Mouse (Mus musculus): Measurements from ENCODE around the gene Rcn3.
"Not testable (repeated sequence)": the region's sequence is repeated elsewhere in the genome, so short reads cannot be mapped to it uniquely, and the experiment has no call there.

Gene Rcn3

DNA sequence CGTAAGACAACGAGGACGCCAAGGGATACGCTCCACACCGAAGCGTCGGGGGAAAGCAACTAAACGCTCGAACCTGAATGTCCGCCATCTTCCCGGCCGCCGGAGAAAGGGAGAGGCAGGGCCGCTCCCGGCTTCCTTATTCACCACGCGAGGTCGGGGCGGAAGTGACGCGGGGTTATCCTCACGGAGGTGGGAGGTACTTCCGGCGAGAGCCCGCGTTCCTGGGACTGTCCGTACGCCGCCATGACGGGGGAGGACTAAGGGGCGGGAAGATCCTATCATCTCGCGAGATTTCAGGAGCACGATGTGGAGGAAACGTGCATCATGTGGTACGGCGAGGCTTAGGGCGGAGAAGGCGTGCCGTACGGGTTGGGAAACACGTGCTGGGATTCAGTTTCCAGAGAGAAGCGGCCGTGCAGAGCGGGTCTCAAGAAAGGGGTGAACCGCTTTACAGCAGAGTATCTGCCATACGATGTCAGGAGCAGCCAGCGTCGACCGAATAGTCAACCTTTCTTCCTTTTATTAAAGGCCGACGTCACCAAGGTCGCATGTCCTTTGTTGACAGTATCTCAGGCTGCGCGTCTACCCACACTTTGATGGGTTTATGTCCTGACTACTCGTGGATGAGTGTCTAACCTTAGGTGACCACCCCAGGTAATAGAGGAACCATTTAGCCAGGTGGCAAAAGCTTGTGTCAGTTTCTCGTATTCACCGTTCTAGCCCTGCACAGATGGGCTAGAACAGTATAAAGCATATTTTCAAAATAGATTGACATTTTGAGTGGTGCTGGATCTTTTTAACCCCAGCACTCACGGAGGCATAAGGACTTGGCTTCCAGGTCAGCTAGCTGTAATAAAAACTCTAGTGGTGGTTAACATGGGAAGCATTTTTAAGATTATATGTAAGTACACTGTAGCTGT is 32.5 kb upstream of the Rcn3 start, which contains the start of gene Rps11:
TSS of gene Rps11 (minus strand) at position 216 of the 920 bp plus-strand sequence.
- DNase-seq (ENCODE audit: low read depth), result peak; percentile 99

DNA sequence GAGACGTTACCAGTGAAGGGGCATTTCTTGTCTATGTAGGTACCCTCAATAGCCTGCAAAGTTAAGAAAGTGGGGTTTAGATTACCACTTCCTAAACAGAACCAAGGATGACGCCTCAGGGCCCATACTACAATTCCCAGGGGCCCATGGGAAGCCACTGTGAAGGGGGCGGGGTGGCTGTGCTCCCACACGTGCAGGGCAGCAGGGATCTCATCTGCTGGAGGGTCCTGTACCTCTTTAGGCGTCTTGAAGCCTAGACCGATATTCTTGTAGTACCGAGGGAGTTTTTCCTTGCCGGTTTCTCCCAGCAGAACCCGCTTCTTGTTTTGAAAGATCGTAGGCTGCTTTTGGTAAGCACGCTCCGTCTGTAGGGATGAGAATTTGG is 31.2 kb upstream of the Rcn3 start:
- peak; percentile 63 for DNase-seq (ENCODE audit: low read depth)

DNA sequence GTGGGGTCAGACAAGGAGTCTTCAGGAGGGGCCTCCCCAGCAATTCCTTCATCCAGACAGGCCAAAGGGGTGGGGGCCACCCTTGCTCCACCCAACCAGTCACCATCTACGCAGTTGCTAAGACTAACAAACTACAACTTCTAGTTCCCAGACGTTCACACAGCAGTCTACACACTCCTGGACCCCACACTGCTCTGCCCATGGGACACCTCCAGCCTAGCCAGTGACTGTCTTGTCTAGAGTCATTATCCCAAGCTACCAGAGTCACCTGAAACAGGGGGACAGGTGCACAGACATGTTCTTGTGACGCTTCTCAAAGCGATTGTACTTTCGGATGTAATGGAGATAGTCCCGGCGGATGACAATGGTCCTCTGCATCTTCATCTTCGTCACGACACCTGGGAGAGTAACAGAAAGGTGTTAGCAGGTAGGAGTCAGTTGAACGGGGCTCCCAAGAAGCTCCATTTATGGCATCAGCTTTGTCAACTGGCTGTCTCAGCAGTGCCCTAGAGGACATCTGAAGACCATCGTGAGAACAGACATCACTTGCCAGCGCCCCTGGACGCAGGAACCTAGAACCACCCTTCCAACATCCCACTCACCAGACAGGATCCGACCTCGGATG is 30.7 kb upstream of the Rcn3 start:
- peak; percentile 47 for DNase-seq (ENCODE audit: low read depth)

DNA sequence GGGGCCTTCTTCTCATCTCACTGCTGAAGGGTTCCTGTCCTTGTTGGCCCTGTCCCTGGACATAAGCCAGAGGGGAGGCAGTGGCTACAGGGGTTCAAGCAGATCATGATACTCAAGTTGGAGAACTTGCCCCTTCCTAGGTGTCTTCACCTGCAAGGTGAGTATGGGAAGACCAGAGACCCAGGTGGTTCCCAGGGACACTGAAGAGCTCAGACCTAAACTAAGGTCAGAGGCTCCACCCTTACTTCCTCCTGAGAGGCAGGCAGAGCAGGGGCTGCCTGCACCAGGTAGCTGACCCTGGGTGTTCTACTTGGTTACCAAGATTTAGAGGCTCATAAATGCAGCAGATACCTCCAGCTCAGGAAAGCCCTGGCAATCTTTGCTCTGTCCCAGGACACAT is 29.9 kb upstream of the Rcn3 start:
- no peak for DNase-seq (ENCODE audit: low read depth)

DNA sequence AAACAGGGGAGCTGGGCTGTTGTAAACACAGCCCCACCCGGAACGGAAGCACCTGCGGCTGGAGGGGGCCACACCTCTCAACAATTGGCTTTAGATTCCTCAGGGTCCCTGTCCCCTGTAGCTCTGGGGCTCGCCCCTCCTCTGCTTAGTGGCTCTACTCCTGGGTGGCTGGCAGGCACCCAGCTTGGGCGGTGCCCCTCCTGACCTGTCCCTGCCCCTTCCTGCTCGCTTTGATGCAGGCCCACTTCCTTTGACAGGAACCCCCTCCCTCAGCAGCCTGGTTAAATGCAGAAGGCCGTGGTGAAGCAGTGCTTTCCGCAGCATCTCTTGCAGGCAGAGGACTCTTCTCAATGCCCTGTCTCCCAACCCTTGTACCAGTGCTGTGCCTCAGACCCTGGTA is 29.4 kb upstream of the Rcn3 start:
- DNase-seq (ENCODE audit: low read depth), result peak; percentile 90

DNA sequence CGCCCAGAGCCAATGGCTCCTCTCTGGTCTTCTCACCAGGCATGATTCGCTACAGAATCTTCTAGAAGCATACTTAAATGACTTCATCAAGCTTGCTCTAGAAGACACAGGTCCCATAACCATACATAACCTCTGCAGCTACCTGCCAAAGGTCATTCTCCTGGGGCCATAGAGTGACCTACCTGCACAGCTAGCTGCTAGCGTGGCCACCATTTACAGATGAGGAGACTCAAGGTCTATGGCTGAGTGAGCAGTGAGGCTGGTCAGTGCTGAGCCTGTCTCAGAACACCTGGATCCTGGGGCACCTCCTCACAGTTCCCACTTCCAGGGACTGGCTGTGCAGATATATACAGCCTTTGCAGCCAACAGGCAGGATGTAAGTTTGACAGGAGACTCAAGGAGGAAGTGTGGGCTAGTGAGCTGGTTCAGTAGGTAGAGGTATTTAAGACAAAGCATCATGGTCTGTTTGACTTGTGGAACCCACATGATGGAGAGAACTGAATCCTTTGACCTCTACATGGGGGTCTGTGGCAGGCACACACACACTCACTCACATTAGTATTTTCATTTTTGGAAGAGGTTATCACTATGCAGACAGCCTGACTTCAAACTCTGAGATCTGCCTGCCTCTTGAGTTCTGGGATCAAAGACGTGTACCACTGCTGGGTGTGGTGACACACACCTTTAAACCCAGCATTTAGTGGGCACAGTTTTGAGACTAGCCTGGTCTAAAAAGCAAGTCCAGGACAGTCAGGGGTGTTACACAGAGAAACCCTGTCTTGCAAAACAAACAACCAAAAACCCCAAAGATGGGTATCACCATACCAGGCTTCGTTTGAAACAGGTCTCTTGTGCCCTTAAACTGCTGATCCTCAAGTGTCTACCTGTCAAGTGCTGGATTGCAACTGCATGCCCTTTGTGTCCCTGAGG is 28.0 kb upstream of the Rcn3 start:
- DNase-seq (ENCODE audit: low read depth), result peak; percentile 58

DNA sequence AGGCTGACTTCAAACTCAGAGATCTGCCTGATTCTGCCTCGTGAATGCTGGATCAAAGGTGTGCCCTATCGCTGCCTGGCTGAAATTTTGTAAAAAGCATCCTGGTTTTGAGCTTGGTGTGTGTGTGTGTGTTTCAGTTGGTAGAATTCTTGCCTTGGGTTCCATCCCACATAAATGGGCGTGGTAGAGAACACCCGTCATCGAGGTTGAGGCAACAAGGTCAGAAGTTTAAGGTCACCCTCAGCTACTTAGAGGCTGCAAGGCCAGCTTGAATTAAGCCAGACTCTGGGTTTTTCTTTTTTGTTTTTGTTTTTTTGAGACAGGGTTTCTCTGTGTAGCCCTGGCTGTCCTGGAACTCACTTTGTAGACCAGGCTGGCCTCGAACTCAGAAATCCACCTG is 26.3 kb upstream of the Rcn3 start:
- DNase-seq (ENCODE audit: low read depth), result no peak

DNA sequence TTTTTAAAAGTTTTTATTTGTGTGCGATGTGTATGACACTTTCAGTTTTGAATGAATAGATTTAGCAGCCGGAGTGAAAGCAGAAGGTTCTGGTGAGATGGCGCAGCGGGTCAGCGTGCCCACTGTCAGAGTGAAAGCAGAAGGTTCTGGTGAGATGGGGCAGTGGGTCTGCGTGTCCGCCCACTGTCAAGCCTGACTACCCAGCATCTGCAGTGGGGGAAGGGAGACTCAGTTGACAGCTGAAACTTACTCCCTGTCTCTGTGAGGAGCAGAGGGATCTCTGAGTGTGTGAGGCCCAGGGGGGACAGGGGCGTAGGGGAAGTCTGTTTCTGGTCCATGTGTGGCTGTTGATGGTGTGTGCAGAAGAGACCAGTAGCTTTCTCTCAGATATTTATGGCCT is 25.5 kb upstream of the Rcn3 start:
- no peak for DNase-seq (ENCODE audit: low read depth)

DNA sequence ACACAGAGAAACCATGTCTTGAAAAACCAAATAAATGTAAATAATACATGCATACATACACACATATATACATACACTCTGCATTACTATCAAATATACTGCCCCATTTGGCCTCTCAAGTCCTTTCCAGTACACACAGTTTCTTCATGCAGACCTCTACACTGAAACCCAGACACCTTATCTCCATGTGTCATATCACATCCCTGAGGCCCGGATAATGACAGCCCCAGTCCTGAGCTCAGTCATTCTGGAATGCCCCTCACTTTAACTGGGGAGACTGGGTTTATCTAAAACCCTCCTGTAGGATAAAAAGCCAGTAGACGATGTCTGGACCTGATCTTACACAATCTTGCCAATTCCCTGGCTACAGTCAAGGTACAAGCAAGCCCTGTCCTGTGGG is 21.5 kb upstream of the Rcn3 start:
- no peak for DNase-seq (ENCODE audit: low read depth)

DNA sequence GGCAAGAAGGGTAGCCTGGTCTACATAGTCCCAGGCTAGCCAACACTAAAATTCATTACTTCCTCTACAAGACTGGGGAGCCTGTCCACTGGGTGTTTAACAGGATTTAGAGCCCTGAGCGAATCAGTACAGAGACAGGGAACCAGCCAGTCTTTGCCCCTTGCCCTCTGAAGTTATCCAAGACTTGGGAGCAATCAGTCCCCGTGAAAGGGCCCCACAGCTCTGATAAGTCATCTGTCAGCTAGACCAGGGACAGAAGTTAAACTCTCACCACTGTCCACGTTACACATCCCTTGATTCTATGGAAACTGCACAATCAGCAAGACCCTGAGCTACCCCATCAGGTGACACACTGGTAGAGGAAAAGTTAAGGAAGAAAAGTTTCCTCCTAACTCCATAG is 20.5 kb upstream of the Rcn3 start:
- DNase-seq (ENCODE audit: low read depth), result no peak

DNA sequence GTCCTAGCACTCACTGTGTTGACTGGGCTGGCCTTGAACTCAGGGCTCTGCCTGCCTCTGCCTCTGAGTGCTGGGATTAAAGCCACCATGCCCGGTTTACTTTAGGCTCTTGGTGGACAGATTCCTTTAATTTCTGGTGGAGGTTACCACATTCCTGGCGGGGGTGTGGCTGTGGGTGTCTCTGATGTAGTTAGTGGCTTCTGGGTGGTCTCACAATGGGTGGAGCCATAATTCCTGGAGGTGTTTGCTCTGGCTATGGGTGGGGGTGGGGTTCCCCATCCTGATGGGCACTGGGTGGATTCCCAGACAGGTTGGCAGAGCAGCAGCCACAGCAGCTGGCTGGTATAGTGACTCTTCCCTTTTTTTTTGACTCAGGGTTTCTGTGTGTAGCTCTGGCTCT is 19.9 kb upstream of the Rcn3 start:
- DNase-seq (ENCODE audit: low read depth), result no peak

DNA sequence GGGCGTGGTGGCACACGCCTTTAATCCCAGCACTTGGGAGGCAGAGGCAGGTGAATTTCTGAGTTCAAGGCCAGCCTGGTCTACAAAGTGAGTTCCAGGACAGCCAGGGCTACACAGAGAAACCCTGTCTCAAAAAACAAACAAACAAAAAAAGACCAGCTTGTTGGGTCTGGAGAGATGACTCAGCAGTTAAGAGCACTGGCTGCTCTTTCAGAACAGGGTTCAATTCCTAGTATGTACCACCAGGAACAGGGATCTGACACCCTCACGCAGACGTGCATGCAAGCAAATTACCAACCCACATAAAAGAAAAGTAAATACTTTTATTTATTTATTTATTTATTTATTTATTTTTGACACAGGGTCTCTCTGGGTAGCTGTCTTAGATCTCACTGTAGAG is 18.1 kb upstream of the Rcn3 start:
- DNase-seq (ENCODE audit: low read depth), result not testable (repeated sequence)

DNA sequence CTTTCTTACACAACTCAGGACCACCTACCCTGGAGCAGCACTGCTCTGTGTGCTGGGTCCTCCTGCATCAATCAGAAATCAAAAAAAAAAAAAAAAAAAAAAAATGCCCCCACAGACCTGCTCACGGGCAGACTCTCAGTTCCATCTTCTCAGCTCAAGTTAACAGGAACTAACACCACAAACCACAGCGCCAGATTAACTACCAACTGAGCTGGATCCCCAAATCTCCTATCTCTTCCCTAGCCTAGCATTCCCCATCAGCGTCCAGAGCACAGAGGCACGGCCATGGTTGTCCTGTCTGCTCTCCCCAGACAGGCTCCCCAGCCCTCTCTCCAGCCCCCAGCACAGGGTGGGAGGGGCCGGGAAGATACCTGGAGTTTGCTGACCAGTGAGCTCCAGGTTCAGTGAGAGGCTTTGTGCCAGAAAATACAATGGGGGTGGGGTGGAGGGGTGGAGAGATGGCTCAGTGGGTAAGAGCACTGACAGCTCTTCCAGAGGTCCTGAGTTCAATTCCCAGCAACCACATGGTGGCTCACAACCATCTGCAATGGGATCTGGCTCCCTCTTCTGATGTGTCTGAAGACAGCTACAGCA is 15.1 kb upstream of the Rcn3 start:
- no peak for DNase-seq (ENCODE audit: low read depth)

DNA sequence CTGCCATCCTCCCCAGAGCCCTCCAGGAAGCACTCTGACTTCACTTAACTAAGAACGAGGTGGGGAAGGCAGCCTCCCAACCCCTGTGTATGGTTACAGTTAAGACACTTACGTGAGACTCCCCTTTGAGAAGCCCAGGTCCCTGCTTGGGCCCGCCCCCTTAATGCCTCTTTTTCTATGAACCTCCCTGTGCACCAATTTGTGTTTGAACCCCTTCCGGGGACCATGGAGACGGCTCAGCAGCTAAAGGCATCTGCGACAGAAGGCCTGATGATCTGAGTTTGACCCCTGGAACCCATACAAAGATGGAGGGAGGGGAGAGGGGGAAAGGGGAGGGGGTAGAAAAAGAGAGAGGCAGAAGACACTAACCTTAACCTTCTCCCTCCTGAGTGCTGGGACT is 14.4 kb upstream of the Rcn3 start:
- DNase-seq (ENCODE audit: low read depth), result no peak

DNA sequence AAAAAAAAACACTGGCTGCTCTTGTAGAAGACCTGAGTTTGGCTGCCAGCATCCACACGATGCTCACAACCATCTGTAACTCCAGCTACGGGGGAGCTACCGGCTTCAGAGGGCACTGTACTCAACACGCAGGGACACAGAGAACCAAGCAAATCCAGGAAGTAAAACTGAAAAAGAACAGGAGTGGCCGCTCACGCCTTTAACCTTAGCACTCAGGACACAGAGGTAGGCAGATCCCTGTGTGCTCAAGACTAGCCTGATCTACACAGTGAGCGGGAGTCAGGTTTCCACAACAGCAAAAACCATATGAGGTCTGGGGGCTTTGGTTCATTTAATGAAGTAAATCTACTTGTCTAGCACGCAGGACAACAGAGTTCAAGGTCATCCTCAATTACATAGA is 13.5 kb upstream of the Rcn3 start:
- no peak for DNase-seq (ENCODE audit: low read depth)

DNA sequence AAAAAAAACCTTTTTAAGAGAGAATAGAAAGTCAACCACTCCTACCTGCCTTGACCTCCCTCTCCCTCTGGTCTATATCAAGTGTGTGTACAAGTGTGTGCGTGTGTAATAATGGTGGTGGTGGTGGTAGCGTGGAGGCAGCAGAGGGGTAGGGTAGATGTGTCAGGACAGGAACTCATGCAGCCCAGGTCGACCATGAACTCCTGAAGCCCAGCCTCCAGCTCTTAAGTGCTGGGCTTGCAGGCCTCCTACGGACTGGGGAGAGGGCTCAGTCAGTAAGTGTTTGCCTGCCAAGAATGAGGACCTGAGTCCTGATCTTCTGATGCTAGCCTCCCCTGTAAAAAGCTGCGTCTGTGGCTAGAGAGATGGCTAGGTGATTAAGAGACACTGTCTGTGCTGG is 12.9 kb upstream of the Rcn3 start:
- DNase-seq (ENCODE audit: low read depth), result no peak

DNA sequence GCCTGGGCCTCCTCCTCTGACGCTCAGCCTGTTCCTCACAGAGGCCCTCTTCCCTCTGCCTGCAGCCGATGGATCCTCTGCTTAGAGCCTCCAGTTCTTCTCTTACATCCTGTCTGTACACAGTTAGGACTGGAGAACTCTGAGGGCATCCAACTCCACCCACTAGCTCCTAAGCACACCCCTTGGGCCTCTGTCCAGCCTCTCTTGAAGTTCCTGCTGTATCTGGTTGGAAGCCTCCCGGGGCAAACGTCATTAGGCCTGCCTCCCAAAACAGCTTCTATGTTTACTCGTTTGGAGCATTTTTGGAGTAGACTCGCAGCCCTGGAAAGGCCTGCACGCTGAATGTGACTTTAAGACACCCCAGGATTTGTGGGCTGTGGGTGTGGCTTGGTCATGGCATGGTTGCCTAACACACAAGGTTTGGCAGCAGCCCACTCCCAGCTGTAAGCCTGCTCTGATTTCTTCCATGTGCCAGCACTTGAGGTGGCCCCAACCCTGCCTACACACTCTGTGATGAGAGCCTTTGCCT is 11.7 kb upstream of the Rcn3 start, which contains the start of gene Fcgrt:
TSS of gene Fcgrt (minus strand) at position 200 of the 529 bp plus-strand sequence.
- DNase-seq (ENCODE audit: low read depth), result no peak

DNA sequence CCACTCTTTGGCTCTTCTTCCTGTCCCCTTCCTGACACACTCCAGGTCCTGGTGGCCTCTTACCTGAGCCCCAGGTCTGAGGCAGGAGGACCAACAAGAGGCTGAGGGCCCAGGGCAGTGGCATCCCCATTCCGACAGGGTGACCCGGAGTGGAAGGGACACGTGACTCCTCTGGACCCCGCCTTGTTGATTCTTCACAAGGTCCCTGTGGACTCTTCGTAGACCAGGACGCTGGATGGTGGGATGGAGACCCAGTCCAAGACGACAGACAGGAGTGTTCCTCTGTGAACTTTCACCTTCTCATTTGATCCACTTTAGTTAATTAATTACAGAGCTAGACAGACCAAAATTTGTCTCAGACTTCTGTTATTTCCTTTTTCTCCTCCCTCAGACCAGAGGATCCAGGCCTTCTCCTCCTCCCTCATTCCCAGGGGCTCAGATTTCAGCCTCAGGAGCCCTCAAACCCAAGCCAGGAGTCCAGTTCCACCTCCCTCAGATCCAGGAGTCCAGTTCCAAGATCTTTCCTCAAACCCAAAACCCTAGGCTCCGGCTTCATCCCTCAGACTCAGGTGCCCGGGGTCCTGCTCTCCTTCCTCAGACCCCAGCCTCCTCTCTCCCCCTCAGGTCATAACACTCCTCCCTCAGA is 11.0 kb upstream of the Rcn3 start:
- no peak for DNase-seq (ENCODE audit: low read depth)

DNA sequence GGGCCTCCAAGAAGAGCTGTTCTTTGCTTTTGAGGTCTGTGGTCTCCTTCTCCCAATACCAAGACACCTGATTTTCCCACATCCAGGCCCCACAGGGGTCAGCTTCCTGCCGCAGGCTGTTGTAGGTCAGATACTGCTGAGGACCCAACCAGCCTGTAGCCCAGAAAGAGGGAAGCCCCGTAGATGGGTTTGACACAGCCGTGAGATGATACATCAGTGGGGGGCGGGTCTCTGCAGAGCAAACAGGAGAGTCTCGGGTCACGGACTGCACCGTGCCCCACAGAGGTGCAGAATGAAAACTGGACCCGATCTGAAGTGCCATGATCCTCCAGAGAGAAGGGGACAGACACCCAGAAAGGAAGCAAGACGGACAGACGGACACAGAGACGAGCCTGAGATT is 10.4 kb upstream of the Rcn3 start:
- DNase-seq (ENCODE audit: low read depth), result no peak

DNA sequence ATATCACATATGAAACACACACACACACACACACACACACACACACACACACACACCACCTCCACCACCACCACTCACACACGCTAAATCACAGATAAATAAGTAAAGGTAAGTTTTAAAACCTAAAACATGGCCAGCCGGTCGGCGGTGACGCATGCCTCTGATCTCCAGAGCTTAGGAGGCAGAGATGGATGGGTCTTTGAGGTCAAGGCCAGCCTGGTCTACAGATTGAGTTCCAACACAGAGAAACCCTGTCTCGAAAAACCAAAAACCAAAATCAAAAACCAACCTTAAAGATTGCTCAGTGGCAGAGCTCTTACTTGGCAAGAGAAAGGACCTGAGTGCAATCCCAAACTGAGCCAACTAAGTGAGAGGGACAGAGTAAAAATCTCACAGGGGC is 8.0 kb upstream of the Rcn3 start:
- DNase-seq (ENCODE audit: low read depth), result no peak

DNA sequence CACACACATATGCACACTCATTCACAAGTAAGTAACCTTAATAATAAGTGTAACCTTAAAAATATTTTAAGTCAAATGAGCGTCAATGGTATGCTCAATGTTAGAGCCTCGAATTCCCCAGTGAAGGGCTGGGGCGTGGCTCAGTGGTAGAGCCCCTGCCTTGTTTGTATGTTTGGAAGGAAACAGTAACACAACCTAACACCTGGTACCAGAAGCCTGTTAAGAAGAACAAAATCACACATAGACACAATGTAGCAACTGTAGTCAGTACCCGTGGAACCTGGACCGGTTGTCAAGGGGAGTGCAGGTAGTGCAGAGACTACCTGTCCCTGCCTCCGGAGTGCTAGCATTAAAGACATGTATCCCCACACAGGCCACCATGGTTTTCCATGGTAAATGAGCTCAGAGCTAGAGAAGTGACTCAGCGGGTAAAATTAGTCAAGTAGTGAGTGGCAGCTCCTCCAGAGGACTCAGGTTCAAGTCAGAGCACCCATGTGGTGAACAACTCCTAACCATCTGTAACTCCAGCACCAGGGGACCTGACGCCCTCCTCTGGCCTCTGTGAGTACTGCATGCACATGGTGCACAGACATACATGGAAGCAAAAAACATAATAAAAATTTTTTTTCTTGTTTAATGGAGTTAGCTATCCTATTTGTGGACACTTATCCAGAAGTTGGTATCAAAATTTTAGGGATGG is 6.7 kb upstream of the Rcn3 start:
- no peak for DNase-seq (ENCODE audit: low read depth)
